Mouse (Mus musculus) frontal cortex, postnatal 25 days (tissue): ENCODE data around the gene B3gnt6.
"Not testable (repeated sequence)": the region's sequence is repeated elsewhere in the genome, so short reads cannot be mapped to it uniquely, and the experiment has no call there.

Source experiments
- DNase-seq, 2 experiments: peaks; one replicate each; pipeline ENCODE4 v3.0.0; 2022; ENCODE audit warnings: low spot score in 2 of 2

B3gnt6 gene

GRCm38 (mm10) chr7:98199381-98199780 is at the start of gene B3gnt6:
TSS of gene B3gnt6 (minus strand) at chr7:98199481.
- DNase-seq: no peak

- DNase-seq: peak; percentile 3 to 4
Measured at GRCm38 (mm10) chr7:98236686-98237359, 37.5 kb upstream of the B3gnt6 start.

- no peak for DNase-seq
Measured at GRCm38 (mm10) chr7:98223796-98224195, 24.5 kb upstream of the B3gnt6 start.

- DNase-seq: no peak
Measured at GRCm38 (mm10) chr7:98216713-98217112, 17.4 kb upstream of the B3gnt6 start.

- DNase-seq: no peak
Measured at GRCm38 (mm10) chr7:98202946-98203345, 3.7 kb upstream of the B3gnt6 start.

GRCm38 (mm10) chr7:98201493-98202028 is 2.3 kb upstream of the B3gnt6 start:
- no peak for DNase-seq

- DNase-seq: no peak
Measured at GRCm38 (mm10) chr7:98200396-98200795, 1.1 kb upstream of the B3gnt6 start.

GRCm38 (mm10) chr7:98195151-98195801 is 4.0 kb downstream of the B3gnt6 start:
- no peak for DNase-seq

GRCm38 (mm10) chr7:98194026-98194792 is 5.1 kb downstream of the B3gnt6 start:
- DNase-seq: no peak

- no peak for DNase-seq
Measured at GRCm38 (mm10) chr7:98193515-98194025, 5.7 kb downstream of the B3gnt6 start.

- no peak for DNase-seq
Measured at GRCm38 (mm10) chr7:98191571-98192250, 7.6 kb downstream of the B3gnt6 start.

- no peak for DNase-seq
Measured at GRCm38 (mm10) chr7:98190578-98190977, 8.7 kb downstream of the B3gnt6 start.

GRCm38 (mm10) chr7:98189745-98190144 is 9.5 kb downstream of the B3gnt6 start:
- no peak for DNase-seq

- no peak for DNase-seq
Measured at GRCm38 (mm10) chr7:98188680-98189079, 10.6 kb downstream of the B3gnt6 start.

GRCm38 (mm10) chr7:98188238-98188637 is 11.0 kb downstream of the B3gnt6 start:
- DNase-seq: no peak

- not testable (repeated sequence) for DNase-seq
Measured at GRCm38 (mm10) chr7:98187332-98187731, 11.9 kb downstream of the B3gnt6 start.

GRCm38 (mm10) chr7:98186637-98187036 is 12.6 kb downstream of the B3gnt6 start:
- DNase-seq: no peak

GRCm38 (mm10) chr7:98185326-98185725 is 14.0 kb downstream of the B3gnt6 start:
- no peak for DNase-seq

- no peak for DNase-seq
Measured at GRCm38 (mm10) chr7:98178560-98179231, 20.6 kb downstream of the B3gnt6 start.

GRCm38 (mm10) chr7:98177929-98178559 is 21.2 kb downstream of the B3gnt6 start, which contains the start of gene Capn5:
TSS of gene Capn5 (minus strand) at chr7:98178274.
- no peak for DNase-seq

GRCm38 (mm10) chr7:98177566-98177928 is 21.7 kb downstream of the B3gnt6 start:
- DNase-seq: no peak
